Mouse (Mus musculus): ENCODE measurements around the gene Nup107. TPM values are rescaled to one million over a fixed set of nuclear protein-coding genes. Genes with fewer than 3 reads are reported as not detected.

Gene Nup107
- polyA plus RNA-seq, 1 experiment from 2014 or later = 34.9 TPM

GRCm38 (mm10) chr10:117777501-117778327 lies 14.8 kb downstream of the Nup107 start:
- Histone ChIP-seq H3K27me3 (ENCODE audit: insufficient read depth, low read length) (no peaks in the 10 kb centered on the region), H3K27ac (no peak overlapping the region), H3K4me3 (replicated peaks; ENCODE audit: low read depth, low read length) (no peak overlapping the region), H3K4me1 (replicated peaks; ENCODE audit: insufficient read depth, low read length) (no peaks in the 10 kb centered on the region), H3K9me3 (replicated peaks; ENCODE audit: low read length) (no peaks in the 10 kb centered on the region), H3K4me2 (ENCODE audit: low read length) (no peak overlapping the region), H3K36me3 (ENCODE audit: insufficient read depth, low read length) (peaks cover 61% of the 10 kb centered on the region; the same call in 1 of the 2 replicates), H3K9ac (ENCODE audit: low read depth, low read length) (no peak overlapping the region)
- no peak for ATAC-seq (replicated peaks; ENCODE audit: low FRiP score, low read depth)
- 96% methylated on average over 17 of the region's 17 CpGs for WGBS
- DNase-seq (ENCODE audit: low spot score) = no peak
- TF ChIP-seq CTCF (IDR thresholded peaks at IDR 0.05; ENCODE audit: low read depth) = no peak

- H3K4me3 ChIP-seq (replicated peaks; ENCODE audit: low read depth, low read length) = no peak overlapping the region
- H3K4me2 ChIP-seq (ENCODE audit: low read length) = no peak overlapping the region
- no peak overlapping the region for H3K27ac ChIP-seq
- peaks cover 63% of the 10 kb centered on the region; the same call in 1 of the 2 replicates for H3K36me3 ChIP-seq (ENCODE audit: insufficient read depth, low read length)
- H3K27me3 ChIP-seq (ENCODE audit: insufficient read depth, low read length) = no peaks in the 10 kb centered on the region
- TF ChIP-seq CTCF (IDR thresholded peaks at IDR 0.05; ENCODE audit: low read depth) = no peak
- no peaks in the 10 kb centered on the region for H3K4me1 ChIP-seq (replicated peaks; ENCODE audit: insufficient read depth, low read length)
- H3K9ac ChIP-seq (ENCODE audit: low read depth, low read length) = no peak overlapping the region
- no peak for ATAC-seq (replicated peaks; ENCODE audit: low FRiP score, low read depth)
- no peaks in the 10 kb centered on the region for H3K9me3 ChIP-seq (replicated peaks; ENCODE audit: low read length)
- WGBS = 100% methylated on average over 3 of the region's 3 CpGs
- no peak for DNase-seq (ENCODE audit: low spot score)
Measured at GRCm38 (mm10) chr10:117777103-117777470, 15.4 kb downstream of the Nup107 start.

- Histone ChIP-seq H3K4me1 (replicated peaks; ENCODE audit: insufficient read depth, low read length) (no peaks in the 10 kb centered on the region), H3K4me2 (ENCODE audit: low read length) (no peak overlapping the region), H3K27me3 (ENCODE audit: insufficient read depth, low read length) (no peaks in the 10 kb centered on the region), H3K27ac (no peak overlapping the region), H3K9ac (ENCODE audit: low read depth, low read length) (no peak overlapping the region), H3K9me3 (replicated peaks; ENCODE audit: low read length) (no peaks in the 10 kb centered on the region), H3K36me3 (ENCODE audit: insufficient read depth, low read length) (peaks cover 60% of the 10 kb centered on the region; the same call in 1 of the 2 replicates), H3K4me3 (replicated peaks; ENCODE audit: low read depth, low read length) (no peak overlapping the region)
- TF ChIP-seq CTCF (IDR thresholded peaks at IDR 0.05; ENCODE audit: low read depth) = no peak
- WGBS = 91% methylated on average over 12 of the region's 12 CpGs
- DNase-seq (ENCODE audit: low spot score) (no peak), ATAC-seq (replicated peaks; ENCODE audit: low FRiP score, low read depth) (no peak)
Measured at GRCm38 (mm10) chr10:117776281-117777102, 16.0 kb downstream of the Nup107 start.

GRCm38 (mm10) chr10:117775401-117776144 lies 16.9 kb downstream of the Nup107 start:
- Histone ChIP-seq H3K9ac (ENCODE audit: low read depth, low read length) (no peak overlapping the region), H3K4me2 (ENCODE audit: low read length) (no peak overlapping the region), H3K9me3 (replicated peaks; ENCODE audit: low read length) (no peaks in the 10 kb centered on the region), H3K36me3 (ENCODE audit: insufficient read depth, low read length) (peaks cover 61% of the 10 kb centered on the region; the same call in 1 of the 2 replicates), H3K27ac (no peak overlapping the region), H3K27me3 (ENCODE audit: insufficient read depth, low read length) (no peaks in the 10 kb centered on the region), H3K4me1 (replicated peaks; ENCODE audit: insufficient read depth, low read length) (no peaks in the 10 kb centered on the region), H3K4me3 (replicated peaks; ENCODE audit: low read depth, low read length) (no peak overlapping the region)
- no peak for TF ChIP-seq CTCF (IDR thresholded peaks at IDR 0.05; ENCODE audit: low read depth)
- 81% methylated on average over 6 of the region's 6 CpGs for WGBS
- no peak for ATAC-seq (replicated peaks; ENCODE audit: low FRiP score, low read depth)
- no peak for DNase-seq (ENCODE audit: low spot score)

- DNase-seq (ENCODE audit: low spot score) = no peak
- no peak overlapping the region for H3K4me3 ChIP-seq (replicated peaks; ENCODE audit: low read depth, low read length)
- TF ChIP-seq CTCF (IDR thresholded peaks at IDR 0.05; ENCODE audit: low read depth) = no peak
- WGBS = 91% methylated on average over 1 of the region's 1 CpGs
- no peaks in the 10 kb centered on the region for H3K4me1 ChIP-seq (replicated peaks; ENCODE audit: insufficient read depth, low read length)
- H3K4me2 ChIP-seq (ENCODE audit: low read length) = no peak overlapping the region
- H3K9me3 ChIP-seq (replicated peaks; ENCODE audit: low read length) = no peaks in the 10 kb centered on the region
- no peak overlapping the region for H3K27ac ChIP-seq
- H3K36me3 ChIP-seq (ENCODE audit: insufficient read depth, low read length) = peaks cover 66% of the 10 kb centered on the region; the same call in 1 of the 2 replicates
- no peak overlapping the region for H3K9ac ChIP-seq (ENCODE audit: low read depth, low read length)
- no peaks in the 10 kb centered on the region for H3K27me3 ChIP-seq (ENCODE audit: insufficient read depth, low read length)
- no peak for ATAC-seq (replicated peaks; ENCODE audit: low FRiP score, low read depth)
Measured at GRCm38 (mm10) chr10:117774817-117775120, 17.7 kb downstream of the Nup107 start.

All from kidney, postnatal 0 days (tissue).